Mouse (Mus musculus): ENCODE results near the gene Fer1l5. TPM values are rescaled to one million over a fixed set of nuclear protein-coding genes. Genes with fewer than 3 reads are reported as not detected.

Fer1l5 gene
- polyA plus RNA-seq, 1 experiment from 2014 or later: 0.61 TPM

DNA sequence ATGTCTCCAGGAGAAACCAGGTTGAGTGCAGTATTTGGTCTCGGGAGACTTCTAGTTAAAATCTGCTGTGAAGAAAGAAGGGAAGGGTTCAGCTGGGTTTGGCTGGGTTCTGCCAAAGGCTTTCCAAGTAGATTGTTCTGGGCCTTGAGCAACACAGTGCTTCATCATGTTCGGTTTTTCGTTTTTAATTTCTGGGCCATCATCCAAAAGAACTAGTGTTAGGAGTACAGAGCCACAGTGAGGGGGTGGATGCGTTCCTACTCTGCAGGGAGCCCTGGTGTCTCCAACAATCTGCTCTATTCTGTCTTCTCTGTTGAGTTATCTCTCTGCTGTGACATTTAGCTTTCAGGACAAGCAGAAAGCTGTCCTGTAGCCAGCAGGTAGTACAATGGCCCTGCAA, 69.0 kb downstream of the Fer1l5 start:
- Histone ChIP-seq H3K4me2 (replicated peaks; ENCODE audit: low read depth, low read length) (no peak overlapping the region), H3K36me3 (ENCODE audit: control insufficient read depth, insufficient read depth, low read length) (peaks cover 28% of the 10 kb centered on the region), H3K9ac (replicated peaks; ENCODE audit: low read depth, low read length) (no peak overlapping the region), H3K4me3 (ENCODE audit: low read depth, low read length) (no peak overlapping the region), H3K4me1 (ENCODE audit: control insufficient read depth, insufficient read depth, low read length) (no peaks in the 10 kb centered on the region), H3K27me3 (ENCODE audit: control insufficient read depth, insufficient read depth, low read length) (no peaks in the 10 kb centered on the region), H3K9me3 (ENCODE audit: control insufficient read depth, low read depth, low read length) (no peaks in the 10 kb centered on the region), H3K27ac (ENCODE audit: low read length) (no peak overlapping the region)
- ATAC-seq (ENCODE audit: insufficient number of reproducible peaks, insufficient read depth, low FRiP score, low read depth): no peak
- WGBS: 84% methylated on average over 4 of the region's 4 CpGs

DNA sequence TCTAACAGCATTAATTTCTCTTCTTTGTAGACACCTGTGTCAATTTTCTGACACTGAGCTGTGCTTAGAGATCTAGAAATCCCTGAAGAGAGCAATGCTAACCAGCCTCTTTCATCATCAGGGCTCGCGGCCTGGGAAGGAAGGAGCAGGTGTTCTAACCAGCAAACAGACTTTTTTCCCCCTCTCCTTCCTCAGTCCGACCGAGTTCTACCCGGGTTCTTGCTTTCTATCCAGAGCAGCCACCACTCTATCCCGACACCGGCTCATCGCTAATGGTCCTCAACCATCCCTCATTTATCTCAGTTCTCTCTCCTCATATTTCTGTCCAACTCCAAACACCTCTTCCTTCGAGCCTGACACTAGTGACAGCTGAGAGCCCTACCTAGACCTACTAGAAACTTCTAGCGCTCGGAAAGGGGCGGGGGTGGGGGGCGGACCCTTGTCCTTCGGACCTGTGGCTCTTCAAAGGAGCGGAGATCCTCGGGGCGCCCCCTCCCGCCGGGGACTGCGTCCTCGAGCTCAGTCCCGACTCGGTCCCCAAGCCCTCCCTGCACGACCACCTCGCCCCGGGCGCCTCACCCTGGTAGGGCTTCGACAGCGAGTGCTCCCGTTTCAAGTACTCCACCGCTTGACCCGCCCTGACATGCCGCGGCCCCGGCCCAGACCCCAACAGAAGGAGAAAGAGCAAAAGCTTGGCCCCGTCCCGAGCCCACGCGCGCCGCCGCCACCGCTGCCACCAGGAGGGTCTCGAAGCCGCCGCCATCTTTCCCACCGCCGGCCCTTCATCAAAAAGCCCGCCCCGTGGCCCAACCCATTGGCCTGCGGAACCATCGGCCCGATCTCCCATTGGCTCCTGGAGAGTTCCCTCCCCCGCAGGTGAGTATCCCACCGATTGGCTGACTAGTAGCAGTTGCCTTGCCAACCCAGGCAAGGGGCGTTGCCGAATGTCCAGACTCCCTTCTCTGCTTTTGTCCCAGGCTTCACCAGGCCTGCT, 72.7 kb downstream of the Fer1l5 start, which contains the start of gene Lman2l:
Gene Lman2l, minus strand, starts transcription at position 801 of the 994 bp plus-strand sequence.
- H3K9me3 ChIP-seq (ENCODE audit: control insufficient read depth, low read depth, low read length): no peaks in the 10 kb centered on the region
- peak within 1 kb of the TSS; percentile 83 for H3K4me3 ChIP-seq (ENCODE audit: low read depth, low read length)
- H3K27me3 ChIP-seq (ENCODE audit: control insufficient read depth, insufficient read depth, low read length): no peaks in the 10 kb centered on the region
- WGBS: under 1% methylated on average over 57 of the region's 57 CpGs
- no peaks in the 10 kb centered on the region for H3K36me3 ChIP-seq (ENCODE audit: control insufficient read depth, insufficient read depth, low read length)
- peak within 1 kb of the TSS; percentile 59; the same call in 1 of the 2 replicates for H3K27ac ChIP-seq (ENCODE audit: low read length)
- H3K4me1 ChIP-seq (ENCODE audit: control insufficient read depth, insufficient read depth, low read length): no peaks in the 10 kb centered on the region
- peak within 1 kb of the TSS; percentile 57; the same call in 1 of the 2 replicates for H3K9ac ChIP-seq (replicated peaks; ENCODE audit: low read depth, low read length)
- peak; percentile 99 for ATAC-seq (ENCODE audit: insufficient number of reproducible peaks, insufficient read depth, low FRiP score, low read depth)
- H3K4me2 ChIP-seq (replicated peaks; ENCODE audit: low read depth, low read length): peak within 1 kb of the TSS; percentile 75

DNA sequence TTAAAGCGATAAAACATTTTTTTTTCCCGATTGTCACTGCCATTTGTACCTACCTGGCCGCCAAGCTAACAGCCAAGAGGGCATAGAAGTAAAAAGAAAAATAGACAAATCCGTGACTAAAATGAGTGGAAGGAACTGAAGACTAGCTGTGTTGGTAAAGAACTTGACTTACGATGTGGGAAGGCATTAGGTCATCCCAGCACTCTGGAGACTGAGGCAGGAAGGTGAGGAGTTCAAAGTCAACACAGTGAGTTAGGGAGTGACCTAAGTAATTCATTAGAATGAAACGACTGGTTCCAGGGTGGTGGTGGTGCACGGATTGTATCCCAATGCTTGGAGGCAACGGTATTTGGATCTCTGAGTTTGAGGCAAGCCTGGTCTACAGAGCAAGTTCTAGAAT, 73.4 kb downstream of the Fer1l5 start:
- Histone ChIP-seq H3K4me2 (replicated peaks; ENCODE audit: low read depth, low read length) (no peak overlapping the region; the same call in 1 of the 2 replicates), H3K27ac (ENCODE audit: low read length) (no peak overlapping the region), H3K9me3 (ENCODE audit: control insufficient read depth, low read depth, low read length) (no peaks in the 10 kb centered on the region), H3K36me3 (ENCODE audit: control insufficient read depth, insufficient read depth, low read length) (no peaks in the 10 kb centered on the region), H3K9ac (replicated peaks; ENCODE audit: low read depth, low read length) (no peak overlapping the region), H3K4me3 (ENCODE audit: low read depth, low read length) (no peak overlapping the region), H3K4me1 (ENCODE audit: control insufficient read depth, insufficient read depth, low read length) (no peaks in the 10 kb centered on the region), H3K27me3 (ENCODE audit: control insufficient read depth, insufficient read depth, low read length) (no peaks in the 10 kb centered on the region)
- no peak for ATAC-seq (ENCODE audit: insufficient number of reproducible peaks, insufficient read depth, low FRiP score, low read depth)
- WGBS: 41% methylated on average over 8 of the region's 8 CpGs

DNA sequence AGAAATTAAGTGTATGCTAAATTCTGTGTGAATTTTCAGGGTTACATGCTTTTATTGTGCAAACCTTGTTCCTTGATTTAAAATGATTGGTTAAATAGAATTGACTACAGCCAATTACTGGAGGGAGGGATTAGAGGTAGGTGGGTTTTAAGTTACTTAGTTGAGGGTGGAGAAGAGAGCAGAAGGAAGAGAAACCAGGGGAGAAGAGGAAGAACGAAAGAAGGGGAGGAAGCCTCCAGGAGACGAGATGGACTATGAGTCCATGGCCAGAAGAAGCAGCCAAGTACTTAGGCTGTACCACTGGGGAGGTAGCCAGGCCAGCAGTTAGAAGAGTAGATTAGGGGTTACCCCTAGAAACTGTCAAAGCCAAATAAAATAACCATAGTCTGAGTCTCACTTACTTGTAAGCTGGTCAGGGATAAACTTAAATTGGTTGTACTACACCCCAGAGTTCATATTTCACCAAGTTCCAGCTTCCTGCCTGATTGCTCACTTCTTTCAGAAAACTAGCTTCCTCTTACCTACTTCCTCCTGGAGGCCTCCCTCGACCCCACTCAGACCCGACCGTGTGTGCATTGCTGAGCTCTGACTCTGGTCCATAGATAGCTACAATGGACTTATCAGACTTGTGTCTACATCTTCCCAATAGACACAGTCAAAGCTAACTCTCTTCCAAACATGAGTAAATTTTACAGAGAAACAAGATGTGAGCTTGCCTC, 74.2 kb downstream of the Fer1l5 start:
- H3K27ac ChIP-seq (ENCODE audit: low read length): no peak overlapping the region
- H3K4me1 ChIP-seq (ENCODE audit: control insufficient read depth, insufficient read depth, low read length): no peaks in the 10 kb centered on the region
- H3K4me3 ChIP-seq (ENCODE audit: low read depth, low read length): no peak overlapping the region
- ATAC-seq (ENCODE audit: insufficient number of reproducible peaks, insufficient read depth, low FRiP score, low read depth): no peak
- H3K9ac ChIP-seq (replicated peaks; ENCODE audit: low read depth, low read length): no peak overlapping the region
- no peak overlapping the region for H3K4me2 ChIP-seq (replicated peaks; ENCODE audit: low read depth, low read length)
- H3K36me3 ChIP-seq (ENCODE audit: control insufficient read depth, insufficient read depth, low read length): no peaks in the 10 kb centered on the region
- 86% methylated on average over 5 of the region's 5 CpGs for WGBS
- no peaks in the 10 kb centered on the region for H3K9me3 ChIP-seq (ENCODE audit: control insufficient read depth, low read depth, low read length)
- no peaks in the 10 kb centered on the region for H3K27me3 ChIP-seq (ENCODE audit: control insufficient read depth, insufficient read depth, low read length)

DNA sequence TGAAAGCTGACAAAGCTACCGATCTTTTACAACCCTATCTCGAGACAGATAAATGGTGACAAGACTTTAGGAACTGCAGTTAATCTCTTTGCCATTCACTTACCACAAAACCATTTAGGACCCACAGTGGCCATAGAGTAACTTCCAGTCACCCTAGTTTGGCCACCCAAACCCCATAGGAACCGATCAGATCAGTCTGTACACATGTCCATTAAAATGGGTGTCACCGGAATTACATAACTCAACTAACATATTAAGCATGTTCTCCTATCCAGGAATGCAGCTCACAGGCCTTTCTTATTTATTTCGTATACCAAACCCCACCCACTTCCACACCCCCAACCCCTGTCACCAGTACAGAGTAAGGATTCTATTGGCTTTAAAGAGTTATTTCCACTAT, 74.8 kb downstream of the Fer1l5 start:
- H3K27ac ChIP-seq (ENCODE audit: low read length): no peak overlapping the region
- no peaks in the 10 kb centered on the region for H3K9me3 ChIP-seq (ENCODE audit: control insufficient read depth, low read depth, low read length)
- ATAC-seq (ENCODE audit: insufficient number of reproducible peaks, insufficient read depth, low FRiP score, low read depth): no peak
- no peak overlapping the region for H3K4me3 ChIP-seq (ENCODE audit: low read depth, low read length)
- no peaks in the 10 kb centered on the region for H3K36me3 ChIP-seq (ENCODE audit: control insufficient read depth, insufficient read depth, low read length)
- no peaks in the 10 kb centered on the region for H3K27me3 ChIP-seq (ENCODE audit: control insufficient read depth, insufficient read depth, low read length)
- WGBS: 91% methylated on average over 5 of the region's 5 CpGs
- no peak overlapping the region for H3K9ac ChIP-seq (replicated peaks; ENCODE audit: low read depth, low read length)
- H3K4me1 ChIP-seq (ENCODE audit: control insufficient read depth, insufficient read depth, low read length): no peaks in the 10 kb centered on the region
- H3K4me2 ChIP-seq (replicated peaks; ENCODE audit: low read depth, low read length): no peak overlapping the region

DNA sequence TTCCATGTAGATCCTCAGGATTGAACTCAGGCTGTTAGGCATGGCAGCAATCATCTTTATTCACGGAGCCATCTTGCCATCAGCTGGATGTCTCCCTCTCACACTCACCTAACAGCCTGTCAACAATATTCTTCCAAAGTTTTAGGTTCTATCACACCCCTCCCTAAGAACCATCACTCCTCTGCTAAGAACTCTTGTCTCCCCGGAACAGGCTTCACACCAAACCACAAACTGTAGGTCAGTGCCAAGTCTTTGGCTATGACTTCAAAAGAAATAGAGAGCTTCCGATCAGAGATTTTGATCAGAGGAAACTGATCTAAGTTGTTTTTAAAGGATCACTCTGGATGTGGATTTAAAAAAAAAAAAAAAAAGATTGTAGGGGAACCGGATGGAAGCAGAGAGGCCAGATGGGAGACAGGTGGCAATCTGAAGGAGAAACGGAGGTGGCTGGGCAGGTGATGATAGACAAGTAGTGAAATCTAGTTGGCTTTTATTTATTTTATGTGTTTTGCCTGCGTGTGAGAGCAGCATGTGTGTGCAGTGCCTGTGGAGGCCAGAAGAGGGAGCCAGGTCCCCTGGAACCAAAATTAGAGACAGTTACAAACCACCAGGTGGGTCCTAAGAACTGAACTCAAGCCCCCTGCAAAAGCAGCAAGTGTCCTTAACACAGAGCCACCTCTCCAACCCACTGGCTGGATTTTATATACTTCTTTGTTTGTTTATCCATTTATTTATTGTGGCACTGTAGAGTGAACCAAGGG, 82.1 kb downstream of the Fer1l5 start:
- H3K27me3 ChIP-seq (ENCODE audit: control insufficient read depth, insufficient read depth, low read length): no peaks in the 10 kb centered on the region
- H3K4me3 ChIP-seq (ENCODE audit: low read depth, low read length): no peak overlapping the region
- H3K4me1 ChIP-seq (ENCODE audit: control insufficient read depth, insufficient read depth, low read length): peaks cover 4% of the 10 kb centered on the region; the same call in 1 of the 2 replicates
- no peak overlapping the region for H3K4me2 ChIP-seq (replicated peaks; ENCODE audit: low read depth, low read length)
- 90% methylated on average over 6 of the region's 6 CpGs for WGBS
- no peaks in the 10 kb centered on the region for H3K36me3 ChIP-seq (ENCODE audit: control insufficient read depth, insufficient read depth, low read length)
- no peak for ATAC-seq (ENCODE audit: insufficient number of reproducible peaks, insufficient read depth, low FRiP score, low read depth)
- H3K27ac ChIP-seq (ENCODE audit: low read length): no peak overlapping the region
- no peak overlapping the region for H3K9ac ChIP-seq (replicated peaks; ENCODE audit: low read depth, low read length)
- no peaks in the 10 kb centered on the region for H3K9me3 ChIP-seq (ENCODE audit: control insufficient read depth, low read depth, low read length)

DNA sequence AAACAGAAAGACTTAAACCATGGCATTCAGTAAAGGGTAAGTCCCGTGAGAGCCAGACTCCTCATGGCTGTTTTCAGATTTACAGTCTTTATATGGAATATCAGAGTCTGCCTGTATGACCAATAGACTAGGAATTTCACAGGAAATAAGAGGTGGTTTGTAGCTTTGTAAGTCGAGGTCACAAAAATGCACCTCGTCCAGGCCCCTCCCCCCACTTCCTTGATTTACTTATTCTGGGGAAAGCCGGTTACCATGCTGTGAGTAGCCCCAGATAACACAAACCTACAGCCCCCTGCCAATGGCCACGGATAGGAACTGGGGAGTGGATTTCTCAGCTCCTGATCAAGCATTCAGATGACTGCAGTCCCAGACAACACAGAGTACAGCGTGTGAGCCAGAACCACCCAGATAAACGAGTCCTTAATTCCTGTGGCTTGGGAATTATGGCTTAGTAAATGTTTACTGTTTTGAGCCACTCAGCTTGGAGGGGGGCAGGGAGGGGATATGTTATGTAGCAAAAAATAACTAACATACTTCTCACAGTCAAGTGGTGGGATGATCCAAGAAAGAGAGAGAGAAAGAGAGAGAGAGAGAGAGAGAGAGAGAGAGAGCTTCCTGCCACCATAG, 85.4 kb downstream of the Fer1l5 start:
- no peaks in the 10 kb centered on the region for H3K36me3 ChIP-seq (ENCODE audit: control insufficient read depth, insufficient read depth, low read length)
- peaks cover 4% of the 10 kb centered on the region; the same call in 1 of the 2 replicates for H3K4me1 ChIP-seq (ENCODE audit: control insufficient read depth, insufficient read depth, low read length)
- no peak for ATAC-seq (ENCODE audit: insufficient number of reproducible peaks, insufficient read depth, low FRiP score, low read depth)
- H3K4me2 ChIP-seq (replicated peaks; ENCODE audit: low read depth, low read length): no peak overlapping the region
- H3K9ac ChIP-seq (replicated peaks; ENCODE audit: low read depth, low read length): no peak overlapping the region
- no peaks in the 10 kb centered on the region for H3K9me3 ChIP-seq (ENCODE audit: control insufficient read depth, low read depth, low read length)
- no peaks in the 10 kb centered on the region for H3K27me3 ChIP-seq (ENCODE audit: control insufficient read depth, insufficient read depth, low read length)
- H3K27ac ChIP-seq (ENCODE audit: low read length): no peak overlapping the region; the same call in 1 of the 2 replicates
- 19% methylated on average over 7 of the region's 7 CpGs for WGBS
- H3K4me3 ChIP-seq (ENCODE audit: low read depth, low read length): no peak overlapping the region
